Mouse (Mus musculus) ES-E14 (cell line): Measurements from ENCODE around the gene Fer1l5.

ENCODE experiments used
- CHD2 ChIP-seq: IDR thresholded peaks from 2 replicates; pipeline ENCODE4 v1.6.1; 2014; ENCODE audit warnings: mild to moderate bottlenecking, low read depth, low read length, inconsistent platforms
- ZC3H11A ChIP-seq: IDR thresholded peaks from 2 replicates; pipeline ENCODE4 v1.6.1; 2012; ENCODE audit warnings: low read depth, mild to moderate bottlenecking, inconsistent platforms, low read length, borderline replicate concordance

DNA sequence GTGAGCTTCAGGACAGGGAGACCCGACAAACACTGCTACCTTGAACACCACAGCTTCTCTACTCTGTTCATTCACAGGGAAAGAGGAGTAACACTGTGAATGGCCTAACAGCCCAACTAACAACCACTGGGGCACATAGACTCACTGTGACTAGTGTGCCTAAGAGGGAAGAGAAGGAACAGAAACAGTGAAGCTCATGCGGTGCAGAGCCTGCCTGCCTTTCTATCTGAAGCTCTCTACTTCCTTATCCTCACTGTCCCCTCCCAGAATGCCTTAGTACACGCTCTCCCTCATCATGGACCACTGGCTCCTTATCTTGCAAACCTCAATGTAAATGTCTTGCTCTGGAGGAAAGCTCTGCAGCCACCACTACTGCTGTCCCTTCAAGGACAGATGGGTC lies 65.1 kb downstream of the Fer1l5 start:
- TF ChIP-seq CHD2 (no peak), ZC3H11A (no peak)
